Mouse (Mus musculus) hindbrain, embryonic 13.5 days (tissue): Measurements from ENCODE around the gene Nrap. TPM values are rescaled to one million over a fixed set of nuclear protein-coding genes. Genes with fewer than 3 reads are reported as not detected.
A peak's percentile ranks its signal among the peaks of the same experiment; 100 is the strongest.

ENCODE experiments used
- ATAC-seq: fragments of 200-750 bp; cut with Nextera tagmentation; 2 replicates; pipeline ENCODE4 v1.8.0; 2017; ENCODE audit warnings: moderate TSS enrichment; ENCODE audit not compliant: low FRiP score
- H3K27ac ChIP-seq: fragments of 300-500 bp; sonication (generic); 2 replicates; pipeline ENCODE4 v1.5.1; 2015; ENCODE audit warnings: inconsistent platforms, mild to moderate bottlenecking, moderate library complexity
- H3K27me3 ChIP-seq: fragments of 300-500 bp; sonication (generic); 2 replicates; pipeline ENCODE4 v1.6.1; 2015; ENCODE audit warnings: mild to moderate bottlenecking, inconsistent platforms
- H3K36me3 ChIP-seq: fragments of 300-500 bp; sonication (generic); 2 replicates; pipeline ENCODE4 v1.6.1; 2015; ENCODE audit warnings: mild to moderate bottlenecking, inconsistent platforms
- H3K4me1 ChIP-seq: fragments of 300-500 bp; sonication (generic); replicated peaks from 2 replicates; pipeline ENCODE4 v1.6.1; 2015; ENCODE audit warnings: inconsistent platforms
- H3K4me2 ChIP-seq: fragments of 300-500 bp; sonication (generic); 2 replicates; pipeline ENCODE4 v1.6.1; 2015; ENCODE audit warnings: inconsistent platforms, mild to moderate bottlenecking, moderate library complexity
- H3K4me3 ChIP-seq: fragments of 300-500 bp; sonication (generic); 2 replicates; pipeline ENCODE4 v1.5.1; 2015; ENCODE audit warnings: mild to moderate bottlenecking, inconsistent platforms
- H3K9ac ChIP-seq: fragments of 300-500 bp; sonication (generic); 2 replicates; pipeline ENCODE4 v1.6.1; 2015; ENCODE audit warnings: mild to moderate bottlenecking, inconsistent platforms
- H3K9me3 ChIP-seq: fragments of 300-500 bp; sonication (generic); 2 replicates; pipeline ENCODE4 v1.6.1; 2016; ENCODE audit warnings: inconsistent platforms
- WGBS: fragments of 180-500 bp; shearing (Covaris S2); methylation state at CpG from one replicate; pipeline ENCODE4 v1.1.7; 2015; 5-methylcytosine and 5-hydroxymethylcytosine counted together
- polyA plus RNA-seq: library from polyadenylated mRNA; unstranded; fragments of >200 nt; fragmentation: Nextera tagmentation; extraction: Ambion mirVana; gene quantifications from 2 replicates; pipeline ENCODE4 v1.2.1, GENCODE M21; 2015

Nrap gene
- polyA plus RNA-seq, 1 experiment from 2014 or later = 0.25 TPM

DNA sequence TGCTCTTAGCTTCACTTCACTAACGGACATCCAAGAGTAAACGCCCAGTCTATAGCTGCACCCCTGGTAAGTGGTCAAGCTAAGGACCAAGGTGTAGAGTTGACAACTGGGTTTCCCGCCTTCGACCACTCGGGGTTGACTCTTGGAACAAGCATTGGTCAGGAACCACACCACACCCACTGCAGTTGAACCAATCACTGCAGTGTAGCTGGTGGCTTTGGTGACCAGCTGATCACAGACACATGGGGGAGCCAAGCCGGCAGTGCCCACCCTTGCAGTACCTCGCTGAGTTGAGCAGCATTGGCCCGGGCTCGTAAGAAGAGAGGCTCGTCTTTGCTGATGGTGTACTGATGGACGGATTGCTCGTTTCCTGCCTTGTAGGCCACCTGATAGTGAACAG lies 34.6 kb downstream of the Nrap start:
- Histone ChIP-seq H3K4me1 (peaks cover 4% of the 10 kb centered on the region; the same call in 1 of the 2 replicates), H3K27ac (no peak overlapping the region), H3K9ac (no peak overlapping the region), H3K4me2 (no peak overlapping the region), H3K27me3 (no peaks in the 10 kb centered on the region), H3K36me3 (no peaks in the 10 kb centered on the region), H3K4me3 (no peak overlapping the region), H3K9me3 (no peaks in the 10 kb centered on the region)
- ATAC-seq = no peak
- WGBS = 91% methylated on average over 12 of the region's 12 CpGs

DNA sequence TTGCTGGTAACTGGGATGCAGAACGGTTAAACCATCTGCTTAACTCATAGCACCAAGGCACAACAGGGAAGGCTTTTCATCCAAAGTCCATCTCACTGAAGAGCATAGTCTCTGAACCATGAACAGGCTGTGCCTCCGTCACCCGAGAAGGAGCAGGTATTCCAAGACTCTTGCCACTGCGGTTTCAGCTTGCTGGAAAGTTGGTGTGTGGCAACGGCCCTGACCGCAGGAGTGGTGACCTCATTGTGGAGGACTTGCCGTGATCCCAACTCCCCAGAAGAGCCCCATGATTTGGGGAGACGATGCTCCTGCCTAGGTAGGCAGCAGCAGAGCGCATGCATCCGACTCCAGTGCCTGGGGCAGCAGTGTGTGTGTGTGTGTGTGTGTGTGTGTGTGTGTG lies 36.1 kb downstream of the Nrap start:
- Histone ChIP-seq H3K9ac (no peak overlapping the region), H3K4me2 (no peak overlapping the region), H3K27me3 (no peaks in the 10 kb centered on the region), H3K36me3 (no peaks in the 10 kb centered on the region), H3K4me3 (no peak overlapping the region), H3K27ac (no peak overlapping the region), H3K4me1 (peaks cover 5% of the 10 kb centered on the region; the same call in 1 of the 2 replicates), H3K9me3 (no peaks in the 10 kb centered on the region)
- WGBS = 91% methylated on average over 10 of the region's 10 CpGs
- no peak for ATAC-seq

DNA sequence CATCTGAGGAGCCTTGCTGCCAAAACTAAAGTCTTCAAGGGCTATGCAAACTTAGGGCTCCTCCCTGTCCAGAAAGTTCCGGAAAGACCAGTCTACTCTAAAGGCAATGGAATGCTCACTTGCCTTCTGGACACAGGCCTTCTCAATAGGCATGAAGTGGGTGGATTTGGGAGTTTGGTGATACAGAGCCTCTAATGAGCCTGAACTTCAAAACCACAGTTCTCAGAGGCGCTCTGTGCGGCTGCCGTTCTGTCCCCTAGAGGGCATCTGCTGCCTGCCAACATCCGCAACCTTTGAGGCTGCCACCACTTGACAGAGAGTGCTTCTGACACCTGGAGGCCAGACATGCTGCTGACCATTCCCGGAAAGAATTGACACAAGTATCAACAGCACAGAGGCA lies 40.5 kb downstream of the Nrap start:
- ATAC-seq = no peak
- H3K27me3 ChIP-seq = peaks cover 14% of the 10 kb centered on the region; the same call in 1 of the 2 replicates
- 42% methylated on average over 6 of the region's 6 CpGs for WGBS
- H3K9ac ChIP-seq = no peak overlapping the region
- no peak overlapping the region for H3K27ac ChIP-seq
- H3K4me2 ChIP-seq = no peak overlapping the region
- peaks cover 13% of the 10 kb centered on the region for H3K4me1 ChIP-seq
- H3K4me3 ChIP-seq = no peak overlapping the region
- H3K36me3 ChIP-seq = no peaks in the 10 kb centered on the region
- no peaks in the 10 kb centered on the region for H3K9me3 ChIP-seq

DNA sequence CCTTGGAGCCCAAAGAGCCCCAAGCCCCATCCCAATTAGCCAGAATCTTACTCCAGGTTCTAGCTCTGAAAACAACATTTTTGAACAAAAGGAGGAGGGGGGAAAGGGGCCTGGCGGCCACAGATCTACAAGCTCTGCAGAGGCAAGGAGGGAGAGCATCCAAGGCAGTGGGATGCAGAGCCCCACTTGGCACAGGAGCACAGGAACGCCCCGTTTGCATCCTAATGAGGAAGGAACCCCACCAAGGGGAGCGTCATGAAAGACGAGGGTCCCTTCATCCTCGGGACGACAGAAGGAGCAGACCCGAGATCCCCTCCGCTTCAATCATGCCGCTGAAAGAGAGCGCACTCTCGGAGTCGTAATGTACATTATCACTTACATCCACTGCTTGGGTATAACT lies 43.1 kb downstream of the Nrap start:
- H3K27ac ChIP-seq = no peak overlapping the region
- no peak for ATAC-seq
- 47% methylated on average over 13 of the region's 13 CpGs for WGBS
- H3K4me3 ChIP-seq = no peak overlapping the region
- no peaks in the 10 kb centered on the region for H3K9me3 ChIP-seq
- H3K4me2 ChIP-seq = no peak overlapping the region
- H3K9ac ChIP-seq = no peak overlapping the region
- H3K36me3 ChIP-seq = no peaks in the 10 kb centered on the region
- H3K27me3 ChIP-seq = peaks cover 19% of the 10 kb centered on the region; the same call in 1 of the 2 replicates
- peaks cover 20% of the 10 kb centered on the region for H3K4me1 ChIP-seq

DNA sequence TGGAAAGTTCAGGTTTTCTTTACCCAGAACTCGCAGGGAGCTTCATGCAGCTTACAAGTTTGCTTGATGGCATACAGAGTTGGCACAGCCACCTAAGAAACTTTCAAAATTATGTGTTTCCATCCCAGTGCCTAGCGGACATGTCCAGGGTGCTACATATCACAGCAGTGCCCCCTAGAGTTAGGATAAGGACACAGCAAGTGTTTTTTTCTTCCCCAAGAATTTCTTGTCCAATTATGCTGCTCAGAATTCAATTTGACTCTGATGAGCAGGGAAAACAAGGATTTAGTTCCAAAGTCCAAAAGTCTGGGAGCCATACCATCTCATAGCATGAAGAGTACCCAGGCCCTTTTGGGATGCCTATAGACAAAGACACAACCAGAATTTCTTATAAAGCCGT lies 43.8 kb downstream of the Nrap start:
- no peak overlapping the region for H3K9ac ChIP-seq
- H3K4me3 ChIP-seq = no peak overlapping the region
- H3K4me2 ChIP-seq = no peak overlapping the region
- peaks cover 24% of the 10 kb centered on the region; the same call in 1 of the 2 replicates for H3K27me3 ChIP-seq
- no peak for ATAC-seq
- no peaks in the 10 kb centered on the region for H3K9me3 ChIP-seq
- no peak overlapping the region for H3K27ac ChIP-seq
- peaks cover 20% of the 10 kb centered on the region for H3K4me1 ChIP-seq
- no peaks in the 10 kb centered on the region for H3K36me3 ChIP-seq
- WGBS = 82% methylated on average over 3 of the region's 3 CpGs

DNA sequence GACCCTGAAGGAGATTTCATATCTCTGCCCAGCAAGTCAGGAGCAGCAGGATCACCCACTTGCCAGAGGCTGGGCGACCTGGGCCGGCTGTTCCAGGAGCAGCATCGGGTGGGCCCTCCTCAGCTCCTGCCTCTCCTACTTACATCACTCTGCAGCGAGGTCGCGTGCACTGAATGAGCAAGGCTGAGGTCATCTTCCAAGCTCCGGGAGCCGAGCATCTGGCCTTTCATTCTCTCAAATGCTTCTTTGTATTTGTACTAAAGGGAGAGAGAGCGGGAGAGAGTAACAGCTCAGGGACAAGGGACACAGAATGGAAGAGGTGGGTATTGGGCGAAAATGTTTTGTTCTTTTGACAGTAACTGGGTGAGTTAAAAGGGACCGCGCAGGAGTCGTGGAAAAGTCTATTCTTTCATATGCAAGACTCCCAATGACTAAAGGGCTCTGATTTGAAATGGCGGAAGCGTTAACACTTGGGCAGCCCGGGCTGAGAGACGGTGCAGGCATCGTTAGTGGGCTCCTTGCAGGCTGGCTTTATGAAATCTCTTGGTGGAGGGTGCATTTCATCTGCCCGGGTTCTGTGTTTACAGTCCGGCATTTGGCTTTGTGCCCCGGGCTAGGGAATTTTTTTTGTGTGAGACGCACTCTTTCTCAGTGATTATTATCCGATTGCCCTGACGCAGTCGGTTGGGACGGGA lies 45.8 kb downstream of the Nrap start:
- Histone ChIP-seq H3K36me3 (no peaks in the 10 kb centered on the region), H3K9me3 (no peaks in the 10 kb centered on the region), H3K4me1 (peaks cover 15% of the 10 kb centered on the region), H3K27me3 (peaks cover 26% of the 10 kb centered on the region; the same call in 1 of the 2 replicates), H3K4me3 (no peak overlapping the region), H3K4me2 (peak overlapping the region; percentile 37), H3K9ac (peak overlapping the region; percentile 46; the same call in 1 of the 2 replicates), H3K27ac (no peak overlapping the region)
- WGBS = 22% methylated on average over 26 of the region's 26 CpGs
- ATAC-seq = 0 out of 2 replicates have a peak, but pooled peaks have one; percentile 55

DNA sequence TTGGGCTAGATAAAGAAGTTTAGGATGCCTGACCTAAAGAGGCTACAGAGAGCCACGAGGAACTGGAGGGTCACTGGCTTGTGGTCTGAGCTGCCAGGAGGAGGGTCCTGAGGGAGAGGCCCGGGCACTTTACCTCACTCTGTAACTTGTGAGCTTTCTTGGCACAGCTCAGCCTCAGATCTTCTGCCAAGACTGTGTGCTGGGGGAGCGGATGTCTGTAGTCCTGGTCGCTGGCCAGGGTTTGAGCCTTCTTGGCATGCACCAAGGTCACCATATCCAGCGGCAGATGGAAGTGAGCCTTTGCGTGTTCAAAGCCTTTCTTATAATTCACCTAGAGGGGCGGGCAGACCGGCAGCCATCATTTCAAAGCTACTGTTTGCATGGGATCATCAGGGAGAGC lies 47.8 kb downstream of the Nrap start:
- Histone ChIP-seq H3K4me3 (no peak overlapping the region), H3K27ac (no peak overlapping the region), H3K4me2 (no peak overlapping the region), H3K27me3 (peaks cover 26% of the 10 kb centered on the region; the same call in 1 of the 2 replicates), H3K4me1 (peaks cover 15% of the 10 kb centered on the region), H3K36me3 (no peaks in the 10 kb centered on the region), H3K9ac (no peak overlapping the region), H3K9me3 (no peaks in the 10 kb centered on the region)
- no peak for ATAC-seq
- 84% methylated on average over 8 of the region's 8 CpGs for WGBS

DNA sequence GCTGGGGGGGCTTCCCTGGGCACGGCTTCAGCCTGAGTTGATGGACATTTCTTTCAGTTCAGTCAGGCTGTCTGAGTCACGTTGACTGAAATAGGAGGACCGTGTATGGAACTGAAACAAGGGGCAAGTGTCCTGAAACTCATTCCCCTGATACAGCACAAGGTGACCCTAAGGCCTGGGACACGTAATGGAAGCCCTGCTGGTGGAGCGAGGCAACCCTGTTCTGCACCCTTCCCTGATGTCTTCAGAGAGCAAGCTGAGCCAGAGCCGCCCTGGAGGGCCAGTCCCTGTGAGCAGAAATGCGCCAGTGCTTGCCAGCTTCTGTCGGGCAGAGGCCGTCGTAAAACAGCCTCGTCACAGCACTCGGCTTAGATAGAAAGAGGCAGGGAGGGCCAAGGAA lies 53.0 kb downstream of the Nrap start:
- Histone ChIP-seq H3K36me3 (no peaks in the 10 kb centered on the region), H3K27me3 (0 out of 2 replicates have a peak, but pooled peaks cover 6% of the 10 kb centered on the region), H3K4me1 (no peaks in the 10 kb centered on the region), H3K27ac (no peak overlapping the region), H3K4me3 (no peak overlapping the region), H3K4me2 (no peak overlapping the region), H3K9ac (no peak overlapping the region), H3K9me3 (no peaks in the 10 kb centered on the region)
- WGBS = 80% methylated on average over 12 of the region's 12 CpGs
- no peak for ATAC-seq

DNA sequence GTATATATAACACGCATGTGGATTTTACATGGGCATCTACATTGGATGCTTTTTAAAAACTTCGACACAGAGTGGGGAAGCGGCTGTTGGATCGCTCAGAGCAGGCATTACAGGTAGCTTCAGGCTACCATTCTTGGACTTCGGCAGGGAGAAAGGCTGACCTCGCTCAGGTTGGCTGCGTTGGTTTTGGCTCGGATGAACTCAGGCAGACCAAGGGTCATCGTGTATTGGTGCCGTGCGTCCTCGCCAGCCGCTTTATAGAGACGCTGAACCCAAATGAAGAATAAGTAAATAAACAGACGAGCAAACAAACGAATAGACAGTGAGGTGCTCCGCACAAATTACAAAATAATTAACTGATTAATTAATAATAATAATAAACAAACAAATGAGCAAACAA lies 53.5 kb downstream of the Nrap start:
- no peak for ATAC-seq
- no peak overlapping the region for H3K4me3 ChIP-seq

DNA sequence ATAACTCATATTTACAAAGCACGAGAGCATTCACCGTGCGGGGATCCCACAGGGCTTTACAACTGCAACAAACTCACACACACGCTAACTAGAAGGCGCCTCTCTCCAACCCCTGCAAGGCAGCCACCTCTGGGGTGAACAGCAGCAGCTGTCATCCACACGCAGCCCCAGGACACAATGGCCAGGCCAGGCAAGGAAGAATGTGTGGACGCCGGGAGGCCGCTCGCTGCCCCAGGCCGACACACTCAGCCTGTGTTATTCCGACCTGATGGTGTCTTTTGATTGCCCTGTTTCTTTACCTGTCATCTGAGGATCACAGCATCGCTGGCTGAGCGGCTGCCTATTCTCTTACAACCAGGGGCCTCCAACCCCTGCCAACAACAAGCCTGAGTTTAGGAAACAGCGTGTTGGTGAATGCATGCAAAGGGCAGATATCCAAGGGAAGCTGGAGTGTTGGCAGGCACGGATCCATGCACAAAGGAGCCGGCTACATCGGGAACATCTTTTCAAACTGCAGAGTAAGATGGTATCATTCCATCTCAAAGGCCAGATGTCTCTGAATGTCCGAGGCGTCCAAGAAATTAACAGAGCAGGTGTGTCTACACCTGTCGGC lies 63.5 kb downstream of the Nrap start:
- H3K27ac ChIP-seq = no peak overlapping the region
- peaks cover 16% of the 10 kb centered on the region for H3K4me1 ChIP-seq
- H3K9me3 ChIP-seq = no peaks in the 10 kb centered on the region
- H3K4me2 ChIP-seq = 0 out of 2 replicates have a peak overlapping the region, but pooled peaks have one; percentile 13
- peaks cover 13% of the 10 kb centered on the region; the same call in 1 of the 2 replicates for H3K27me3 ChIP-seq
- no peaks in the 10 kb centered on the region for H3K36me3 ChIP-seq
- ATAC-seq = no peak
- no peak overlapping the region for H3K4me3 ChIP-seq
- WGBS = 40% methylated on average over 21 of the region's 21 CpGs
- H3K9ac ChIP-seq = 0 out of 2 replicates have a peak overlapping the region, but pooled peaks have one; percentile 6

More for the DNA sequence above, 53.5 kb downstream of the Nrap start:
- Histone ChIP-seq H3K4me2 (no peak overlapping the region), H3K27ac (no peak overlapping the region), H3K27me3 (0 out of 2 replicates have a peak, but pooled peaks cover 5% of the 10 kb centered on the region), H3K9me3 (no peaks in the 10 kb centered on the region), H3K36me3 (no peaks in the 10 kb centered on the region), H3K9ac (no peak overlapping the region), H3K4me1 (no peaks in the 10 kb centered on the region)
- WGBS = 94% methylated on average over 17 of the region's 17 CpGs

DNA sequence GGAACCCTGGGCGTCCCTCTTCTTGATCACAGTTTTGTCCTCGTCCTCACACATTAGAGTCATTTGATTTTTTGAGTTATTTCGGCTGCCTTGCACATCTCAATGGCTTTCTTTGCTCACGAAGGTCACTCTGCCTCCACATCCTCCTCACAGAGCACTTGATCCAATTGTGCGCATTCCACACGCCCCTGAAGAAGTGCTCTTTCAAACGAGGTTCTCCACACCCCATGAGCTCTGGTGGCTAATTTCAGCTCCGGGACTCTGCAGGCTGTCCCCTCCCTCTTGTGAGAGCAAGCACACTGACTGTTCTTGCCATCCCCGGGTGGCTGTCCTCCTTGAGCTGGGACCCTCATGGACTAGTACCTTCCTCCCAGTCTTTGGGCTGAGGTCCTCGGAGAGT lies 64.2 kb downstream of the Nrap start:
- Histone ChIP-seq H3K4me3 (no peak overlapping the region), H3K4me2 (no peak overlapping the region), H3K9me3 (no peaks in the 10 kb centered on the region), H3K36me3 (no peaks in the 10 kb centered on the region), H3K27me3 (peaks cover 13% of the 10 kb centered on the region; the same call in 1 of the 2 replicates), H3K4me1 (peaks cover 23% of the 10 kb centered on the region), H3K27ac (no peak overlapping the region), H3K9ac (no peak overlapping the region)
- ATAC-seq = no peak
- WGBS = 65% methylated on average over 10 of the region's 10 CpGs

DNA sequence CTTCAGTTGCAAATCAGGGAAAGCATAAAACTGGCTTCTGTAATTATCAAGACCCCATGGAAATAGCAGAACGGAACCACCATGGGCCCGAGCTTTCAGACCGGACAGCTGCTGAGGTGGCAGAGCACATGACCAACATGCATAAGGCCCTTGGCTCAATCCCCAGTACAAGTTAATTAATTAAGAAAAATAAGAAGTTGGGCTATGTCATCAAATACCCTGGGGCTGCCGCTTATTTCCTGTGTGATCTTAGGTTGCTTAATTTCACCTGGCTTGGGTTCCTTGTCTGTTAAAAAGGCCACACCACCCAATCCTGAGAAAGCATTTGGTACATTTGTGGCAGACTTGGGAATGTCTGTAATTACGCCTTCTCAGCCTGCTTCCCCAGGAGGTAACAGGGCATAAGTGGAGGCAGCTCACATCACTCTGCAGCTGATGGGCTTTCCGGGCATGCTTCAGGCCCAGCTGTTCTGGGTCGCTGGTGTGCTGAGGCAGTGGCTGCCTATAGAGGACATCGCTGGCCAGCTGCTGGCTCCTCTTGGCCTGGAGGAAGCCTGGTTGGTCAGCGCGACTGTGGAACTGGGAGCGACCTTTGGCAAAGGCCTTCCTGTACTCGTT lies 68.4 kb downstream of the Nrap start:
- no peaks in the 10 kb centered on the region for H3K36me3 ChIP-seq
- no peak overlapping the region for H3K9ac ChIP-seq
- no peak overlapping the region for H3K4me2 ChIP-seq
- WGBS = 78% methylated on average over 12 of the region's 12 CpGs
- H3K27ac ChIP-seq = no peak overlapping the region
- H3K9me3 ChIP-seq = no peaks in the 10 kb centered on the region
- ATAC-seq = no peak
- H3K4me3 ChIP-seq = no peak overlapping the region
- peaks cover 20% of the 10 kb centered on the region; the same call in 1 of the 2 replicates for H3K27me3 ChIP-seq
- peaks cover 31% of the 10 kb centered on the region for H3K4me1 ChIP-seq
